Mouse (Mus musculus) cortical plate, adult 2 months (tissue): ENCODE data around the gene Rps6ka5.

Experiments
- CTCF ChIP-seq: fragments of 200-500 bp; IDR thresholded peaks from 2 replicates; pipeline ENCODE4 v1.5.1; 2011; ENCODE audit warnings: mild to moderate bottlenecking, control low read depth, low read length; ENCODE audit not compliant: insufficient read depth; ENCODE audit errors: extremely low read depth
- POLR2A ChIP-seq: fragments of 200-500 bp; IDR thresholded peaks from 2 replicates; pipeline ENCODE4 v1.6.1; 2011; ENCODE audit warnings: mild to moderate bottlenecking, low read length, control low read depth; ENCODE audit not compliant: insufficient read depth; ENCODE audit errors: extremely low read depth

- no peak for TF ChIP-seq POLR2A
- TF ChIP-seq CTCF, result no peak
Observed at GRCm38 (mm10) chr12:100626991-100627677, 99.6 kb downstream of the Rps6ka5 start.
